Mouse (Mus musculus) intestine, embryonic 14.5 days (tissue): ENCODE measurements around the gene BC005537. TPM values are rescaled to one million over a fixed set of nuclear protein-coding genes. Genes with fewer than 3 reads are reported as not detected.

Source experiments
- polyA plus RNA-seq: library from polyadenylated mRNA; unstranded; fragments of >200 nt; fragmentation: Nextera tagmentation; extraction: Ambion mirVana; gene quantifications from 2 replicates; pipeline ENCODE4 v1.2.1, GENCODE M21; 2014

Gene BC005537
- polyA plus RNA-seq, 1 experiment from 2014 or later: 27.0 TPM

Other genes with a start within 250 kb of the BC005537 start
- gene Ripor2, start 219.5 kb upstream of the BC005537 start, polyA plus RNA-seq: 1.7 and 2.3 TPM in 2 replicates
- gene Armh2, start 60.4 kb upstream of the BC005537 start, polyA plus RNA-seq: not detected in 2 replicates
- 121 and 124 TPM in 2 replicates for gene Gmnn, start 39.7 kb upstream of the BC005537 start, polyA plus RNA-seq
- gene Acot13, start 29.9 kb downstream of the BC005537 start, polyA plus RNA-seq: 103 and 118 TPM in 2 replicates
- 58.9 and 61.1 TPM in 2 replicates for gene Tdp2, start 30.0 kb downstream of the BC005537 start, polyA plus RNA-seq
- 0.74 and 0.98 TPM in 2 replicates for gene D130043K22Rik, start 43.5 kb downstream of the BC005537 start, polyA plus RNA-seq
- gene Aldh5a1, start 136.0 kb downstream of the BC005537 start, polyA plus RNA-seq: 10.3 and 11.5 TPM in 2 replicates
- 2.5 and 3.0 TPM in 2 replicates for gene Gpld1, start 141.5 kb downstream of the BC005537 start, polyA plus RNA-seq
- gene Mrs2, start 218.7 kb downstream of the BC005537 start, polyA plus RNA-seq: 19.1 and 23.3 TPM in 2 replicates